Mouse (Mus musculus) kidney, embryonic 14.5 days (tissue): Measurements from ENCODE around the gene Zranb1. TPM values are rescaled to one million over a fixed set of nuclear protein-coding genes. Genes with fewer than 3 reads are reported as not detected.

Experiments used
- ATAC-seq: fragments of 200-750 bp; cut with Nextera tagmentation; 2 replicates; pipeline ENCODE4 v1.8.0; 2017; ENCODE audit warnings: moderate number of reproducible peaks, mild to moderate bottlenecking, moderate TSS enrichment, moderate library complexity; ENCODE audit not compliant: low FRiP score, low TSS enrichment
- H3K27ac ChIP-seq: fragments of 300-500 bp; sonication (generic); 2 replicates; pipeline ENCODE4 v1.5.1; 2014; ENCODE audit warnings: low read depth, mild to moderate bottlenecking, low read length, moderate library complexity, mixed read lengths
- H3K27me3 ChIP-seq: fragments of 300-500 bp; sonication (generic); 2 replicates; pipeline ENCODE4 v1.6.1; 2014; ENCODE audit warnings: mild to moderate bottlenecking, low read length; ENCODE audit not compliant: control insufficient read depth, insufficient read depth
- H3K36me3 ChIP-seq: fragments of 300-500 bp; sonication (generic); 2 replicates; pipeline ENCODE4 v1.6.1; 2014; ENCODE audit warnings: low read length, mixed read lengths; ENCODE audit not compliant: control insufficient read depth, insufficient read depth
- H3K4me1 ChIP-seq: fragments of 300-500 bp; sonication (generic); 2 replicates; pipeline ENCODE4 v1.6.1; 2014; ENCODE audit warnings: low read length, mixed read lengths; ENCODE audit not compliant: control insufficient read depth, insufficient read depth
- H3K4me2 ChIP-seq: fragments of 300-500 bp; sonication (generic); replicated peaks from 2 replicates; pipeline ENCODE4 v1.6.1; 2014; ENCODE audit warnings: low read depth, mild to moderate bottlenecking, low read length
- H3K4me3 ChIP-seq: fragments of 300-500 bp; sonication (generic); 2 replicates; pipeline ENCODE4 v1.5.1; 2014; ENCODE audit warnings: mild to moderate bottlenecking, low read length
- H3K9ac ChIP-seq: fragments of 300-500 bp; sonication (generic); 2 replicates; pipeline ENCODE4 v1.6.1; 2014; ENCODE audit warnings: low read depth, mild to moderate bottlenecking, low read length, moderate library complexity
- H3K9me3 ChIP-seq: fragments of 300-500 bp; sonication (generic); 2 replicates; pipeline ENCODE4 v1.6.1; 2016; ENCODE audit warnings: low read length; ENCODE audit not compliant: control insufficient read depth
- WGBS: fragments of 180-500 bp; shearing (Covaris S2); extraction: QIAGEN DNeasy Blood & Tissue Kit; methylation state at CpG from one replicate; pipeline ENCODE4 v1.1.7; 2014; 5-methylcytosine and 5-hydroxymethylcytosine counted together
- polyA plus RNA-seq: library from polyadenylated mRNA; unstranded; fragments of >200 nt; fragmentation: Nextera tagmentation; extraction: Ambion mirVana; gene quantifications from 2 replicates; pipeline ENCODE4 v1.2.1, GENCODE M21; 2014

Gene Zranb1
- polyA plus RNA-seq, 1 experiment from 2014 or later: 18.0 TPM

- ATAC-seq: no peak
- Histone ChIP-seq H3K27ac (no peak overlapping the region), H3K4me1 (peaks cover 17% of the 10 kb centered on the region), H3K9me3 (no peaks in the 10 kb centered on the region), H3K36me3 (peaks cover 3% of the 10 kb centered on the region; the same call in 1 of the 2 replicates), H3K9ac (no peak overlapping the region), H3K27me3 (no peaks in the 10 kb centered on the region), H3K4me3 (no peak overlapping the region), H3K4me2 (no peak overlapping the region)
- 83% methylated on average over 8 of the region's 8 CpGs for WGBS
These were observed 98.1 kb downstream of the Zranb1 start for GRCm38 (mm10) chr7:133029004-133029403.

- Histone ChIP-seq H3K4me2 (no peak overlapping the region), H3K27me3 (no peaks in the 10 kb centered on the region)
These were observed 98.6 kb downstream of the Zranb1 start for GRCm38 (mm10) chr7:133029496-133030047.

DNA sequence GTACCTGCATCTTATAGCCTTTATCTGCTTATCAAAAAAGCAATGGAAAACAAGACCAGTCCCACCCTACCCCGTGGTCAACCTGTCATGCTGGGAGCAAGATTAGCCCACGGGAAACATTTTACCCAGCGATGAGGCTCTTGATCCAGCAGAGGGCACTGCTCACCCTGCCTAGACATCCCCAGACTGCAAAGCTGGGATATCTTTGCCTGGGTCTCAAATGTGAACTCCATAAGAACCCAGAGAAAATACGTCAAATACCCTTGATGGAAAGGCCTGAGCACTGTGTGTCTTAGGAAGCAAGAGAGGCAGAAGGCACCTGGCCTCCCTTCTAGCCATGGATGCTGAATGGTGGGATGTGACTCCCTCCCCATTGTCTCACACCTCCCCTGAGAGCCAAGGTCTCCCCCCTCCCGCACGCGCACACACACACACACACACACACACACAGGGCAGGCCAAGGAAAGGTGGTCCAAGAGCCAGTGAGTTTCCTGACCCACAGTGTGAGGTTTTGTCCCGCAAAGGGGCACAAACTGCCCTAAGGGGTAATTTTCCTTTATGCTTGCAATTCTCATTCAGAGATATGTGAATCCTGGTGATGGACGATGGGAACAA lies 101.8 kb downstream of the Zranb1 start:
- Histone ChIP-seq H3K4me2 (no peak overlapping the region), H3K36me3 (peaks cover 7% of the 10 kb centered on the region; the same call in 1 of the 2 replicates), H3K9me3 (no peaks in the 10 kb centered on the region), H3K9ac (no peak overlapping the region), H3K4me3 (no peak overlapping the region), H3K27ac (no peak overlapping the region; the same call in 1 of the 2 replicates), H3K4me1 (peaks cover 40% of the 10 kb centered on the region), H3K27me3 (no peaks in the 10 kb centered on the region)
- peak; percentile 33; the same call in 1 of the 2 replicates for ATAC-seq
- 55% methylated on average over 9 of the region's 9 CpGs for WGBS

More at GRCm38 (mm10) chr7:133029496-133030047, 98.6 kb downstream of the Zranb1 start:
- H3K27ac ChIP-seq: no peak overlapping the region
- no peak overlapping the region for H3K9ac ChIP-seq
- peaks cover 3% of the 10 kb centered on the region; the same call in 1 of the 2 replicates for H3K36me3 ChIP-seq
- 73% methylated on average over 8 of the region's 8 CpGs for WGBS
- no peak overlapping the region for H3K4me3 ChIP-seq
- no peaks in the 10 kb centered on the region for H3K9me3 ChIP-seq
- H3K4me1 ChIP-seq: peaks cover 22% of the 10 kb centered on the region
- no peak for ATAC-seq

DNA sequence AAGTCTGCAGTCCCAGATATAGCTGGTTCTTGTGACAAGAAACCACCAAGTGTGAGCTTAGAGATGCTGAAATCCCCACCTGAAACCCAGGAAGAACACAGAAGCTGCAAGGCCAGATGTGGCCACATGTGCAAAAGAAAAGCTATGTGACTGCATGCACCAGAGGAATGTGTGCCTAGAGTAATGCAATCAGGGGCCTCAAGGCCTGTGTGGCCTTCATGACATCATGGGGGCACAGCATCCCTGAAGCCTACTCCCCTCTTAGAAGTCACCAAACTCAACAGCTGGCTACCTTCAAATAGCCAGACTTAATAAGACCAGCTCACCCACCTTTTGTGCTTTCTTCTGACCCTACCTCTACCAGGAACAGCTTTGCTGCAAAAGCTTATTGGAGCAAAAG lies 105.0 kb downstream of the Zranb1 start:
- Histone ChIP-seq H3K27ac (no peak overlapping the region), H3K4me1 (peaks cover 63% of the 10 kb centered on the region), H3K9me3 (no peaks in the 10 kb centered on the region), H3K27me3 (no peaks in the 10 kb centered on the region), H3K36me3 (0 out of 2 replicates have a peak, but pooled peaks cover 7% of the 10 kb centered on the region), H3K4me3 (no peak overlapping the region), H3K9ac (no peak overlapping the region), H3K4me2 (no peak overlapping the region)
- no peak for ATAC-seq

Other genes with a start within 250 kb of the Zranb1 start
- gene Fam53b, start 117.3 kb upstream of the Zranb1 start, polyA plus RNA-seq: 17.0 and 22.1 TPM in 2 replicates
- 72.4 and 101 TPM in 2 replicates for gene Eef1akmt2, start 78.5 kb upstream of the Zranb1 start, polyA plus RNA-seq
- gene Abraxas2, start 71.9 kb upstream of the Zranb1 start, polyA plus RNA-seq: 37.6 and 50.0 TPM in 2 replicates
- 62.8 and 133 TPM in 2 replicates for gene Fgfr2, start 192.2 kb downstream of the Zranb1 start, polyA plus RNA-seq
- 132 and 157 TPM in 2 replicates for gene Ctbp2, start 193.2 kb downstream of the Zranb1 start, polyA plus RNA-seq